In genomic region chr2:26020714-26021560, GRCm38 (mm10) we compare ENCODE assay signal across 8 mouse cellular contexts. TPM values are rescaled to one million over a fixed set of nuclear protein-coding genes. Genes with fewer than 3 reads are reported as not detected.
DNase-seq lines count a peak whose midpoint lies in the region; ATAC-seq and TF ChIP-seq lines count a peak whose summit lies in the region.

No protein-coding gene starts in this region.

- H3K27me3 ChIP-seq in forebrain, embryonic 16.5 days (replicated peaks; ENCODE audit: control insufficient read depth, insufficient read depth, low read length): no peaks in the 10 kb centered on the region
- no peaks in the 10 kb centered on the region for H3K27me3 ChIP-seq in hindbrain, embryonic 12.5 days

- peak; percentile 9 for ATAC-seq in forebrain, embryonic 16.5 days
- ATAC-seq in hindbrain, embryonic 12.5 days (ENCODE audit: low FRiP score): peak; percentile 24

- no peaks in the 10 kb centered on the region for H3K36me3 ChIP-seq in forebrain, embryonic 16.5 days (ENCODE audit: control insufficient read depth, insufficient read depth)
- H3K36me3 ChIP-seq in hindbrain, embryonic 12.5 days: peaks cover 3% of the 10 kb centered on the region

- H3K27ac ChIP-seq in forebrain, embryonic 16.5 days (ENCODE audit: low read length): peak overlapping the region; percentile 83
- peak overlapping the region; percentile 86 for H3K27ac ChIP-seq in hindbrain, embryonic 12.5 days
- peak overlapping the region; percentile 97 for H3K27ac ChIP-seq in left cerebral cortex, adult 2 months

- peak overlapping the region; percentile 89 for H3K4me3 ChIP-seq in forebrain, embryonic 16.5 days (replicated peaks; ENCODE audit: low read length)
- peak overlapping the region; percentile 92 for H3K4me3 ChIP-seq in hindbrain, embryonic 12.5 days
- peak overlapping the region; percentile 56 for H3K4me3 ChIP-seq in left cerebral cortex, adult 2 months

- intact Hi-C loops in left cerebral cortex, adult 2 months (cut with DNase I): loop anchor here (1.0 to 10.0 kb wide), 6 partner anchors 38 to 314 kb away; partner anchors contain the start of genes Bmyc and Camsap1

- 1% methylated on average over 38 of the region's 38 CpGs for WGBS in forebrain, embryonic 16.5 days
- WGBS in hindbrain, embryonic 12.5 days: 3% methylated on average over 38 of the region's 38 CpGs

- DNase-seq in layer of hippocampus, adult 11-12 months (ENCODE audit: low spot score): peak; percentile 37
- DNase-seq in layer of hippocampus, adult 9-11 months: no peak
- DNase-seq in cerebellum, adult 18-20 months: peak; percentile 85 to 88
- peak; percentile 34 to 47 for DNase-seq in left cerebral cortex, adult 2 months (ENCODE audit: extremely low spot score in 1 of 2, low spot score in 2 of 2)
- peak; percentile 48 to 59 for DNase-seq in lung, postnatal 4 days
- DNase-seq in right cerebral cortex, postnatal 14 days: peak; percentile 59

- TF ChIP-seq CTCF in left cerebral cortex, adult 2 months (IDR thresholded peaks at IDR 0.05): no peak

- peak overlapping the region; percentile 89 for H3K4me2 ChIP-seq in forebrain, embryonic 16.5 days (ENCODE audit: low read length)
- H3K4me2 ChIP-seq in hindbrain, embryonic 12.5 days (replicated peaks): peak overlapping the region; percentile 73

- H3K4me1 ChIP-seq in forebrain, embryonic 16.5 days (replicated peaks; ENCODE audit: control insufficient read depth, insufficient read depth, low read length): peaks cover 17% of the 10 kb centered on the region
- peaks cover 16% of the 10 kb centered on the region for H3K4me1 ChIP-seq in hindbrain, embryonic 12.5 days

- H3K9ac ChIP-seq in forebrain, embryonic 16.5 days (replicated peaks; ENCODE audit: low read depth, low read length): peak overlapping the region; percentile 83
- peak overlapping the region; percentile 89 for H3K9ac ChIP-seq in hindbrain, embryonic 12.5 days

- H3K9me3 ChIP-seq in forebrain, embryonic 16.5 days (ENCODE audit: control insufficient read depth, low read length): no peaks in the 10 kb centered on the region
- no peaks in the 10 kb centered on the region for H3K9me3 ChIP-seq in hindbrain, embryonic 12.5 days (replicated peaks)

RNA-seq across cellular contexts. Expression of gene Ubac1, which starts 0.6 kb away (rescaled TPM):
- 113 and 117 TPM in 2 replicates for polyA plus RNA-seq in forebrain, embryonic 16.5 days (2015; fragmentation: Nextera tagmentation; extraction: Ambion mirVana)
- polyA plus RNA-seq in hindbrain, embryonic 12.5 days (2016; fragmentation: Nextera tagmentation; extraction: Ambion mirVana): 98.4 and 102 TPM in 2 replicates
- total RNA-seq in left cerebral cortex, adult 2 months (2021): 10 to 100 TPM; 58.3 to 62.7 TPM

RNA-seq across cellular contexts. Expression of gene Camsap1, which starts 37.9 kb away (rescaled TPM):
- polyA plus RNA-seq in forebrain, embryonic 16.5 days (2015; fragmentation: Nextera tagmentation; extraction: Ambion mirVana): 70.2 and 75.4 TPM in 2 replicates
- polyA plus RNA-seq in hindbrain, embryonic 12.5 days (2016; fragmentation: Nextera tagmentation; extraction: Ambion mirVana): 85.5 and 92.7 TPM in 2 replicates
- 100 to 1,000 TPM; 150 to 159 TPM for total RNA-seq in left cerebral cortex, adult 2 months (2021)
